Comparison of ENCODE assay signal across 9 mouse cellular contexts in genomic region chr17:8316251-8316650, GRCm38 (mm10). TPM values are rescaled to one million over a fixed set of nuclear protein-coding genes. Genes with fewer than 3 reads are reported as not detected.
DNase-seq lines count a peak whose midpoint lies in the region; ATAC-seq and TF ChIP-seq lines count a peak whose summit lies in the region.
"Had no signal": no experiment of that assay in that cellular context is flagged by ENCODE, and none has a peak within 500 bp of the region (broad histone marks: within the 10 kb centered on the region; RNA-seq: fewer than 3 reads in every experiment).

No protein-coding gene starts in this region.

- no peak; the same call in 1 of the 2 replicates for ATAC-seq in intestine, postnatal 0 days
- ATAC-seq in intestine, embryonic 16.5 days: no peak
- ATAC-seq in megakaryocyte-erythroid progenitor cell, adult 5-6 weeks (replicated peaks; ENCODE audit: low FRiP score, low TSS enrichment, poor library complexity, severe bottlenecking): peak; percentile 62; the same call in 1 of the 2 replicates

- no peaks in the 10 kb centered on the region for H3K9me3 ChIP-seq in intestine, postnatal 0 days (ENCODE audit: control insufficient read depth)
- no peaks in the 10 kb centered on the region for H3K9me3 ChIP-seq in intestine, embryonic 16.5 days (ENCODE audit: control insufficient read depth, low read length)
- H3K9me3 ChIP-seq in CH12.LX (replicated peaks; ENCODE audit: low read length): no peaks in the 10 kb centered on the region
- H3K9me3 ChIP-seq: kidney, embryonic 15.5 days; liver, embryonic 15.5 days had no signal

- no peak for DNase-seq in CH12.LX (ENCODE audit: extremely low read depth)
- peak; percentile 50 for DNase-seq in brain, adult 2 months (ENCODE audit: low read depth, low spot score)
- DNase-seq in gastrocnemius, postnatal 14 days: no peak
- DNase-seq in urinary bladder, adult 2 months (ENCODE audit: low spot score): no peak

- H3K4me2 ChIP-seq in intestine, postnatal 0 days (replicated peaks; ENCODE audit: low read depth): no peak overlapping the region
- no peak overlapping the region for H3K4me2 ChIP-seq in intestine, embryonic 16.5 days (ENCODE audit: low read depth, low read length)
- no peak overlapping the region for H3K4me2 ChIP-seq in CH12.LX (ENCODE audit: insufficient read depth, low read depth, poor library complexity, severe bottlenecking)
- H3K4me2 ChIP-seq: kidney, embryonic 15.5 days; liver, embryonic 15.5 days had no signal

- intact Hi-C loops in gastrocnemius, postnatal 14 days (cut with DNase I; ENCODE audit: low total_unique reads): loop anchor here (10.0 kb wide), 1 partner anchor 59 kb away; no protein-coding TSS in a partner anchor

- H3K4me3 ChIP-seq in intestine, postnatal 0 days (ENCODE audit: low read depth, low read length): no peak overlapping the region
- no peak overlapping the region for H3K4me3 ChIP-seq in intestine, embryonic 16.5 days (ENCODE audit: low read length)
- H3K4me3 ChIP-seq in CH12.LX (replicated peaks in 1 of 3; ENCODE audit: low read depth in 2 of 3, low read length in 2 of 3, poor library complexity in 1 of 3): no peak overlapping the region
- H3K4me3 ChIP-seq: kidney, embryonic 15.5 days; liver, embryonic 15.5 days had no signal

- H3K79me2 ChIP-seq in CH12.LX (replicated peaks; ENCODE audit: control insufficient read depth, extremely low read depth, insufficient read depth, poor library complexity, severe bottlenecking): peaks cover 33% of the 10 kb centered on the region

- no peak for TF ChIP-seq POLR2A in CH12.LX (IDR thresholded peaks at IDR 0.05; ENCODE audit: low read depth, low read length)

- in situ Hi-C loops in CH12.LX (cut with MboI; ENCODE audit: low pct_ligation_motif_present, low pct_unique_long_range_greater_than_20kb, low sequenced_read_pairs): loop anchor here (5.0 to 10.0 kb wide), 2 partner anchors 36 to 59 kb away; no protein-coding TSS in a partner anchor

- no peak overlapping the region for H3K9ac ChIP-seq in intestine, postnatal 0 days (ENCODE audit: low read depth, low read length)
- H3K9ac ChIP-seq in intestine, embryonic 16.5 days (ENCODE audit: low read depth, low read length): no peak overlapping the region
- H3K9ac ChIP-seq in CH12.LX (ENCODE audit: insufficient read depth, low read depth): no peak overlapping the region
- H3K9ac ChIP-seq: kidney, embryonic 15.5 days; liver, embryonic 15.5 days had no signal

- TF ChIP-seq CTCF in intestine, postnatal 0 days (IDR thresholded peaks at IDR 0.05; ENCODE audit: low read depth): peak; percentile 75
- TF ChIP-seq CTCF in CH12.LX (conservative IDR thresholded peaks at IDR 0.05 in 1 of 2, IDR thresholded peaks at IDR 0.05 in 1 of 2; ENCODE audit: low read depth in 2 of 2, low read length in 2 of 2): peak; percentile 9 to 49; a peak in 2 of 4 replicates

- 53% methylated on average over 1 of the region's 1 CpGs for WGBS in intestine, postnatal 0 days
- 70% methylated on average over 1 of the region's 1 CpGs for WGBS in intestine, embryonic 16.5 days

- no peak for TF ChIP-seq EP300 in CH12.LX (IDR thresholded peaks at IDR 0.05; ENCODE audit: low read length)

- no peaks in the 10 kb centered on the region for H3K27me3 ChIP-seq in intestine, postnatal 0 days (replicated peaks; ENCODE audit: control insufficient read depth, insufficient read depth, low read length)
- H3K27me3 ChIP-seq in intestine, embryonic 16.5 days (replicated peaks; ENCODE audit: control insufficient read depth, insufficient read depth, low read length): no peaks in the 10 kb centered on the region
- no peaks in the 10 kb centered on the region for H3K27me3 ChIP-seq in CH12.LX (replicated peaks)
- H3K27me3 ChIP-seq: kidney, embryonic 15.5 days; liver, embryonic 15.5 days had no signal

- peak; percentile 20 for TF ChIP-seq RAD21 in CH12.LX (IDR thresholded peaks at IDR 0.05; ENCODE audit: low read depth, low read length)

- peaks cover 4% of the 10 kb centered on the region; the same call in 1 of the 2 replicates for H3K4me1 ChIP-seq in intestine, postnatal 0 days (replicated peaks; ENCODE audit: control insufficient read depth, insufficient read depth, low read length)
- H3K4me1 ChIP-seq in intestine, embryonic 16.5 days (ENCODE audit: control insufficient read depth, insufficient read depth, low read length): peaks cover 18% of the 10 kb centered on the region
- H3K4me1 ChIP-seq in CH12.LX (ENCODE audit: control insufficient read depth in 1 of 2, insufficient read depth in 2 of 2): peaks cover 9 to 29% of the 10 kb centered on the region in 2 experiments

- no peak overlapping the region for H3K27ac ChIP-seq in intestine, postnatal 0 days (ENCODE audit: low read depth, low read length)
- H3K27ac ChIP-seq in intestine, embryonic 16.5 days (ENCODE audit: low read length): no peak overlapping the region
- no peak overlapping the region for H3K27ac ChIP-seq in CH12.LX (ENCODE audit: insufficient read depth, low read depth)
- H3K27ac ChIP-seq: kidney, embryonic 15.5 days; liver, embryonic 15.5 days had no signal

- H3K36me3 ChIP-seq in intestine, postnatal 0 days (ENCODE audit: control insufficient read depth, insufficient read depth): no peaks in the 10 kb centered on the region; the same call in 1 of the 2 replicates
- no peaks in the 10 kb centered on the region for H3K36me3 ChIP-seq in intestine, embryonic 16.5 days (ENCODE audit: control insufficient read depth, insufficient read depth, low read length)
- peaks cover 0 to 73% of the 10 kb centered on the region in 2 experiments for H3K36me3 ChIP-seq in CH12.LX (replicated peaks in 1 of 2; ENCODE audit: control insufficient read depth in 1 of 2, insufficient read depth in 1 of 2, low read length in 1 of 2)

- dilution Hi-C loops in CH12.LX (cut with MboI; ENCODE audit: extremely low pct_ligation_motif_present, extremely low pct_unique_long_range_greater_than_20kb, low sequenced_read_pairs): no loop called here

TF ChIP-seq in CH12.LX, 34 proteins besides CTCF, POLR2A, EP300 and RAD21:
- no peak for TF ChIP-seq MAZ (IDR thresholded peaks at IDR 0.05; ENCODE audit: low read depth, low read length)
- TF ChIP-seq SMC3 (IDR thresholded peaks at IDR 0.05; ENCODE audit: low read depth, low read length): peak; percentile 19; the same call in 1 of the 2 replicates
TF ChIP-seq in CH12.LX: peak in this region for 1.

RNA-seq across cellular contexts. Expression of gene Sft2d1, which starts 5.3 kb away (rescaled TPM):
- 126 and 135 TPM in 2 replicates for polyA plus RNA-seq in intestine, postnatal 0 days (2015; fragmentation: Nextera tagmentation; extraction: Ambion mirVana)
- polyA plus RNA-seq in intestine, embryonic 16.5 days (2015; fragmentation: Nextera tagmentation; extraction: Ambion mirVana): 91.7 and 92.5 TPM in 2 replicates
- total RNA-seq in CH12.LX (2012; rRNA removed): 63.4 and 71.7 TPM in 2 replicates
- total RNA-seq in CH12.LX (2014; rRNA removed): 121 and 127 TPM in 2 replicates
- 63.8 and 75.1 TPM in 2 replicates for polyA plus RNA-seq in CH12.LX (2012; ENCODE audit: insufficient read length, low read depth)
- 63.1 and 137 TPM in 2 replicates for total RNA-seq in megakaryocyte-erythroid progenitor cell, adult 5-6 weeks (2014; fragmentation: Nextera tagmentation)
- 24.3 and 29.9 TPM in 2 replicates for total RNA-seq in megakaryocyte-erythroid progenitor cell, adult 5-6 weeks (2017)
- total RNA-seq in gastrocnemius, postnatal 14 days (2021): 10 to 100 TPM; 13.3 to 14.8 TPM
- polyA plus RNA-seq in urinary bladder, adult 2 months (2012; rRNA removed): 88.8 and 142 TPM in 2 replicates

RNA-seq across cellular contexts. Expression of gene Prr18, which starts 21.0 kb away (rescaled TPM):
- 0.35 and 0.39 TPM in 2 replicates for polyA plus RNA-seq in intestine, postnatal 0 days (2015; fragmentation: Nextera tagmentation; extraction: Ambion mirVana)
- 0.17 and 0.20 TPM in 2 replicates for polyA plus RNA-seq in intestine, embryonic 16.5 days (2015; fragmentation: Nextera tagmentation; extraction: Ambion mirVana)
- total RNA-seq in CH12.LX (2012; rRNA removed) (0.08 TPM in 1 of 2 replicates, not detected in the other), CH12.LX (2014; rRNA removed) (0.07 and 0.12 TPM in 2 replicates)
- polyA plus RNA-seq in CH12.LX (2012; ENCODE audit: insufficient read length, low read depth): 0.07 TPM in 1 of 2 replicates, not detected in the other
- total RNA-seq in megakaryocyte-erythroid progenitor cell, adult 5-6 weeks (2014; fragmentation: Nextera tagmentation): 0.15 TPM in 1 of 2 replicates, not detected in the other
- not detected in 2 replicates for total RNA-seq in megakaryocyte-erythroid progenitor cell, adult 5-6 weeks (2017)
- under 1 TPM; 0.14 to 0.18 TPM for total RNA-seq in gastrocnemius, postnatal 14 days (2021)
- 0.12 and 0.18 TPM in 2 replicates for polyA plus RNA-seq in urinary bladder, adult 2 months (2012; rRNA removed)

RNA-seq across cellular contexts. Expression of gene Mpc1, which starts 33.5 kb away (rescaled TPM):
- polyA plus RNA-seq in intestine, postnatal 0 days (2015; fragmentation: Nextera tagmentation; extraction: Ambion mirVana): 294 and 297 TPM in 2 replicates
- polyA plus RNA-seq in intestine, embryonic 16.5 days (2015; fragmentation: Nextera tagmentation; extraction: Ambion mirVana): 223 and 235 TPM in 2 replicates
- total RNA-seq in CH12.LX (2012; rRNA removed) (60.4 and 66.7 TPM in 2 replicates), CH12.LX (2014; rRNA removed) (232 and 250 TPM in 2 replicates)
- polyA plus RNA-seq in CH12.LX (2012; ENCODE audit: insufficient read length, low read depth): 75.4 and 77.4 TPM in 2 replicates
- 123 and 153 TPM in 2 replicates for total RNA-seq in megakaryocyte-erythroid progenitor cell, adult 5-6 weeks (2014; fragmentation: Nextera tagmentation)
- total RNA-seq in megakaryocyte-erythroid progenitor cell, adult 5-6 weeks (2017): 119 and 137 TPM in 2 replicates
- 100 to 1,000 TPM; 266 to 303 TPM for total RNA-seq in gastrocnemius, postnatal 14 days (2021)
- 233 and 289 TPM in 2 replicates for polyA plus RNA-seq in urinary bladder, adult 2 months (2012; rRNA removed)

RNA-seq across cellular contexts. Expression of gene T2, which starts 39.5 kb away (rescaled TPM):
- polyA plus RNA-seq in intestine, postnatal 0 days (2015; fragmentation: Nextera tagmentation; extraction: Ambion mirVana): 0.10 TPM in 1 of 2 replicates, not detected in the other
- polyA plus RNA-seq in intestine, embryonic 16.5 days (2015; fragmentation: Nextera tagmentation; extraction: Ambion mirVana): 0.22 and 0.24 TPM in 2 replicates
- total RNA-seq in CH12.LX (2012; rRNA removed): not detected in 2 replicates
- total RNA-seq in CH12.LX (2014; rRNA removed): not detected in 2 replicates
- polyA plus RNA-seq in CH12.LX (2012; ENCODE audit: insufficient read length, low read depth): not detected in 2 replicates
- total RNA-seq in megakaryocyte-erythroid progenitor cell, adult 5-6 weeks (2014; fragmentation: Nextera tagmentation): not detected in 2 replicates
- total RNA-seq in megakaryocyte-erythroid progenitor cell, adult 5-6 weeks (2017): 0.27 TPM in 1 of 2 replicates, not detected in the other
- not detected for total RNA-seq in gastrocnemius, postnatal 14 days (2021)
- 0.14 and 0.25 TPM in 2 replicates for polyA plus RNA-seq in urinary bladder, adult 2 months (2012; rRNA removed)
- polyA plus RNA-seq: liver, embryonic 15.5 days had no signal
